Mouse (Mus musculus): ENCODE results near the gene Mef2d. TPM values are rescaled to one million over a fixed set of nuclear protein-coding genes. Genes with fewer than 3 reads are reported as not detected.
A peak's percentile ranks its signal among the peaks of the same experiment; 100 is the strongest.

Gene Mef2d
- polyA plus RNA-seq, 1 experiment: 343 TPM

DNA sequence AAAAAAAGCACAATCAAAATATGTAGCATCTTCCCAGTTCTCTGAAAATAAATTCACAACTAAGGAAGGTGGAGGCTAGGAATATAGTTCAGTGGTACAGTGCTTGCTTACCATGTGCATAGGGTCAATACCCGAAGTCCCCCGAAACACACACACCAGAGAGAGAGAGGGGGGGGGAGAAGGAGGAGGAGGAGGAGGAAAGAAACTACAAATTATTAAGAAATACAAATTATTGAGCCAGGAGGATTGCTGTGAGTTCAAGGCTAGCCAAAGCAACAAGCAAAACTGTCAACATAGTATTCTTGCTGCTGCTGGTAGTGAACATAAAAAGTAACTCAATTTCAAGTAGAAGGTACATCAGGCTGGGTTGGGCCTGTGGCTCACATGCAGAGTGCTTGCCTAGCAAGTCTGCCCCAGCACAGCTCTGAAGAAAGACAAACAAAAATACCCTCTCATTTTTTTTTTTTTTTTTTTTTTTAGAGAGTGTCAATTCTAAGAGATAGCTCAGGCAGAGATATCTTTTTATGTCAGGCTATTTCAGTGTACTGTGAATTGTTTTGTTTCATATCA lies 57.5 kb downstream of the Mef2d start:
- WGBS: 44% methylated on average over 2 of the region's 2 CpGs
- H3K27me3 ChIP-seq (ENCODE audit: control insufficient read depth, insufficient read depth, low read length): peaks cover 44% of the 10 kb centered on the region
- H3K36me3 ChIP-seq (ENCODE audit: control insufficient read depth, insufficient read depth, low read length): no peaks in the 10 kb centered on the region
- no peak for DNase-seq
- peaks cover 11% of the 10 kb centered on the region for H3K4me1 ChIP-seq (replicated peaks; ENCODE audit: control insufficient read depth, insufficient read depth, low read length)
- no peak for TF ChIP-seq CTCF (IDR thresholded peaks at IDR 0.05; ENCODE audit: borderline replicate concordance, control insufficient read depth, extremely low read depth, insufficient read depth, low read length, poor library complexity)
- no peak for TF ChIP-seq POLR2A (IDR thresholded peaks at IDR 0.05; ENCODE audit: control insufficient read depth, extremely low read depth, insufficient read depth, low read length, poor library complexity)
- no peak overlapping the region for H3K27ac ChIP-seq (ENCODE audit: control insufficient read depth, insufficient read depth, low read length)
- H3K4me3 ChIP-seq (ENCODE audit: control insufficient read depth, insufficient read depth, low read length): no peak overlapping the region

DNA sequence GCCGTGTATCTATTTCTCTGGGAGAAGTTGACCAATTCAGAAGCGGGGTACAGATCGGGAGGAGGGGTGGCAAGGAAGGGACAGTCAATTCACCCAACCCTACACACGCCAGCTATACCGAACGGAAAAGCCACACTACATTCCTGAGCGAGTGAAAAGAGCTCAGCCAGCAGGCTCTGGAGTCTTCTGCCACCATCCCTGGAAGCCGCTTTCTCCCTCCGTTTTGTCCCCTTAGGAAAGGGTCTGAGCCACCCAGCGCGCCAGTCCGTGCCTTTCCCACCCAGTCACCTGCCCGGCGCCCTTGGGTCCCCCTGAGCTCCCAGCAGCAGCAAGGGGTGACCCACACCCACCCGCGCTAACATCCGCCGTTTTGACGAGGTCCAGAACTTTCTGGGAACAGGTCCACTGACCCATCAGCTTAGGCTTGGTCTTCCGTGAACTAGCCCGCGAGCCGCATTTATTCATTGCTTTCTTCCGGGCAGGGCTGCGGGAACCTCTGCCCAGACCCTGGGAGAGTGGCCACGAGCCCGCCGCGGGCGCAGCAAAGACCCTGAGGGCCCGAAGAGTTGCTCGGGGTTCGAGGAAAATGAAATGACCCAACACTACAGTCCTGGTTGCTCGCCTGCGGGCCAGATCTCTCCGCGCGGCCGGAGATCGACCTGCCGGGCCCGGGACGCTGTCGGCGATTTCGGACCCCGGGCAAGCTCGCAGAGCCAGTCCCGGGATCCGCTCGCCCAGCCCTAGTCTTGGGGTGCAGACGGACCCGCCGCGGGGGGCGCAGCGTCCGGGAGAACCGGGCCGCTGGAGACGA lies 58.2 kb downstream of the Mef2d start:
- H3K27me3 ChIP-seq (ENCODE audit: control insufficient read depth, insufficient read depth, low read length): peaks cover 47% of the 10 kb centered on the region
- DNase-seq: no peak
- H3K4me1 ChIP-seq (replicated peaks; ENCODE audit: control insufficient read depth, insufficient read depth, low read length): peaks cover 11% of the 10 kb centered on the region
- peak overlapping the region; percentile 13; the same call in 1 of the 2 replicates for H3K4me3 ChIP-seq (ENCODE audit: control insufficient read depth, insufficient read depth, low read length)
- WGBS: 6% methylated on average over 61 of the region's 61 CpGs
- TF ChIP-seq POLR2A (IDR thresholded peaks at IDR 0.05; ENCODE audit: control insufficient read depth, extremely low read depth, insufficient read depth, low read length, poor library complexity): no peak
- no peak for TF ChIP-seq CTCF (IDR thresholded peaks at IDR 0.05; ENCODE audit: borderline replicate concordance, control insufficient read depth, extremely low read depth, insufficient read depth, low read length, poor library complexity)
- H3K27ac ChIP-seq (ENCODE audit: control insufficient read depth, insufficient read depth, low read length): no peak overlapping the region
- H3K36me3 ChIP-seq (ENCODE audit: control insufficient read depth, insufficient read depth, low read length): no peaks in the 10 kb centered on the region

DNA sequence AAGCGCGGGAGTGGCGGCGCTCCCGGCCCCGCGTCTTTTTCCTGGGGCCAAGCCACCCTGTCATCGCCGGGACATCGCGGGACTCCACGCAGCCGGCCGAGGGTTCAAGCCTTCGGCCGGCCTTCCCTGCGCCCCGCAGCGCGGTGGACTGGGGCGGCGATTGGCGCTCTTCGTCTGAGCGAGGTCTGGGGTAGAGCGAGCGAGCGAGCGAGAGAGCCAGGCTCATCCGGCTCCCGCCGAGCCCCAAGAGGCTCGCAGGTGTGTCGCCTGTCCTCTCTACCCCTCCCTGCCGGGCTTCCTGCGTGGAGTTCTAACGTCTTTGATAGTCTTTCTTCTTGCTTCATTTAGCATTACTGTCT lies 58.8 kb downstream of the Mef2d start:
- 2% methylated on average over 37 of the region's 37 CpGs for WGBS
- peak; percentile 31 for DNase-seq
- H3K27ac ChIP-seq (ENCODE audit: control insufficient read depth, insufficient read depth, low read length): no peak overlapping the region
- H3K4me3 ChIP-seq (ENCODE audit: control insufficient read depth, insufficient read depth, low read length): peak overlapping the region; percentile 13; the same call in 1 of the 2 replicates
- H3K4me1 ChIP-seq (replicated peaks; ENCODE audit: control insufficient read depth, insufficient read depth, low read length): peaks cover 11% of the 10 kb centered on the region
- H3K27me3 ChIP-seq (ENCODE audit: control insufficient read depth, insufficient read depth, low read length): peaks cover 48% of the 10 kb centered on the region
- TF ChIP-seq CTCF (IDR thresholded peaks at IDR 0.05; ENCODE audit: borderline replicate concordance, control insufficient read depth, extremely low read depth, insufficient read depth, low read length, poor library complexity) (no peak), POLR2A (IDR thresholded peaks at IDR 0.05; ENCODE audit: control insufficient read depth, extremely low read depth, insufficient read depth, low read length, poor library complexity) (no peak)
- H3K36me3 ChIP-seq (ENCODE audit: control insufficient read depth, insufficient read depth, low read length): no peaks in the 10 kb centered on the region

DNA sequence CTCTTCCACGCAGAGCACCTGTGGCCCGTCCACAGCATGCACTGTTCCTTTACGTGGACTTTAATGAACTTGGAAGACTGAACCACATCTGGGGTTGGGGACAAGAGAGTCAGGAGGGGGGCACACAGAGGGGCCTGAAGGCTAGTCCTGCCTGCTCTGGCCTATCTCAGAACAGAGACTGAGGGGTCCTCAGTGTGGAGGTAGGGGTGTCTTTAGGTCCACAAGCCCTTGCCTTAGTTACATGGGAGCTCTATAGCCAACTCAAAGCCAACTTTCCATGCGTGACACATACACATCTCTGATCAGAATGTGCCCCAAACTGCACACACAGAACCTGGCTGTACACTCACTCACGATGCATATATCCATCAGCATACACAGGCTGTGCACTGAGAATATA lies 59.5 kb downstream of the Mef2d start:
- no peak for TF ChIP-seq CTCF (IDR thresholded peaks at IDR 0.05; ENCODE audit: borderline replicate concordance, control insufficient read depth, extremely low read depth, insufficient read depth, low read length, poor library complexity)
- no peak for TF ChIP-seq POLR2A (IDR thresholded peaks at IDR 0.05; ENCODE audit: control insufficient read depth, extremely low read depth, insufficient read depth, low read length, poor library complexity)
- no peak overlapping the region for H3K27ac ChIP-seq (ENCODE audit: control insufficient read depth, insufficient read depth, low read length)
- H3K27me3 ChIP-seq (ENCODE audit: control insufficient read depth, insufficient read depth, low read length): peaks cover 55% of the 10 kb centered on the region
- 22% methylated on average over 5 of the region's 5 CpGs for WGBS
- no peak overlapping the region for H3K4me3 ChIP-seq (ENCODE audit: control insufficient read depth, insufficient read depth, low read length)
- H3K36me3 ChIP-seq (ENCODE audit: control insufficient read depth, insufficient read depth, low read length): no peaks in the 10 kb centered on the region
- DNase-seq: no peak
- peaks cover 11% of the 10 kb centered on the region for H3K4me1 ChIP-seq (replicated peaks; ENCODE audit: control insufficient read depth, insufficient read depth, low read length)

DNA sequence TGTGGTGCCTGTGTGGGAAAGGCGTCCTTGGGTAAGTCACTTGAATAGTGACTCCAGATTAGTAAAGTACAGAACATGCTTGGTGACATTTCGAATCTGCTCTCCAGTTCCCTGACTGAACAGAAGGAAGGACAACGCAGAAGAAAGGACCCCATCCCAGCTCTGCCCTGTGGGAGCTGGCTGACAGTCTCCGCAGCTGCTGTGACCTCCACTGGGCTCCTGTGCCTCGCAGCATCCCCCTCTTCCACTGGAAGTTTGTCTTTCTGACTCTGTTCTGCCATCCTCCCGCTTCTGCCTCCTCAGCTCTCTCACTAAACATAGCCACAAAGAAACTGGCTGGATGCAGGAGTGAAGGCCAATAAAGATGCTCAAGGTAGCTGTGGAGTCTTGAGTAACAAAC lies 60.8 kb downstream of the Mef2d start:
- Histone ChIP-seq H3K27me3 (ENCODE audit: control insufficient read depth, insufficient read depth, low read length) (peaks cover 56% of the 10 kb centered on the region), H3K4me1 (replicated peaks; ENCODE audit: control insufficient read depth, insufficient read depth, low read length) (peaks cover 11% of the 10 kb centered on the region), H3K4me3 (ENCODE audit: control insufficient read depth, insufficient read depth, low read length) (no peak overlapping the region), H3K27ac (ENCODE audit: control insufficient read depth, insufficient read depth, low read length) (no peak overlapping the region), H3K36me3 (ENCODE audit: control insufficient read depth, insufficient read depth, low read length) (no peaks in the 10 kb centered on the region)
- 15% methylated on average over 6 of the region's 6 CpGs for WGBS
- DNase-seq: no peak
- no peak for TF ChIP-seq CTCF (IDR thresholded peaks at IDR 0.05; ENCODE audit: borderline replicate concordance, control insufficient read depth, extremely low read depth, insufficient read depth, low read length, poor library complexity)
- no peak for TF ChIP-seq POLR2A (IDR thresholded peaks at IDR 0.05; ENCODE audit: control insufficient read depth, extremely low read depth, insufficient read depth, low read length, poor library complexity)

DNA sequence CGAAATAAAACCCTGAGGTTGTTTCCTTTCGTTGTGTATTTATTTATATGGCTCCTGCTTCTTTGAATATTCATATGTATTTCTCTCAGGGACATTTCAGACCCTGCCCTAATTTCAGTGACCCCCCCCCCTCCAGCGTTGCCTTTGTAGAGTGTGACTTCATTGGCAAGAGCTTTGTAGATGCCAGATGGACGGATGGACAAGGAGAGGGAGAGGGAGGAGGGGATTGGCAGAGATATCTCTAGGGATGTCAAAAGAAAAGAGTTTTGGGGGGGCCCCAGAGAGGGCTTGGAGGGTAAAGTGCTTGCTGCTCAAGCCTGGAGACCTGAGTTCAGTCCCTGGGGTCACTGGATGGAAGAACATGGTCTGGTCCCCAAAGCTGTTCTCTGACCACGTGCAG lies 61.3 kb downstream of the Mef2d start:
- DNase-seq: no peak
- Histone ChIP-seq H3K4me1 (replicated peaks; ENCODE audit: control insufficient read depth, insufficient read depth, low read length) (peaks cover 11% of the 10 kb centered on the region), H3K36me3 (ENCODE audit: control insufficient read depth, insufficient read depth, low read length) (no peaks in the 10 kb centered on the region), H3K27me3 (ENCODE audit: control insufficient read depth, insufficient read depth, low read length) (peaks cover 55% of the 10 kb centered on the region), H3K4me3 (ENCODE audit: control insufficient read depth, insufficient read depth, low read length) (no peak overlapping the region), H3K27ac (ENCODE audit: control insufficient read depth, insufficient read depth, low read length) (no peak overlapping the region)
- 13% methylated on average over 5 of the region's 5 CpGs for WGBS
- TF ChIP-seq POLR2A (IDR thresholded peaks at IDR 0.05; ENCODE audit: control insufficient read depth, extremely low read depth, insufficient read depth, low read length, poor library complexity) (no peak), CTCF (IDR thresholded peaks at IDR 0.05; ENCODE audit: borderline replicate concordance, control insufficient read depth, extremely low read depth, insufficient read depth, low read length, poor library complexity) (no peak)

Data from thymus, adult 2 months (tissue).